Mouse (Mus musculus): ENCODE results near the gene Rps8. TPM values are rescaled to one million over a fixed set of nuclear protein-coding genes. Genes with fewer than 3 reads are reported as not detected.

The Rps8 gene
- total RNA-seq, 1 experiment from 2014 or later, result 1,886 TPM

GRCm38 (mm10) chr4:117126675-117127290 lies 29.3 kb downstream of the Rps8 start, which contains the start of gene Tctex1d4:
Tctex1d4 (plus strand) TSS chr4:117126794.
- ATAC-seq (replicated peaks; ENCODE audit: low read depth, poor library complexity, severe bottlenecking), result peak; percentile 11; the same call in 1 of the 2 replicates

- peak; percentile 45 for ATAC-seq (replicated peaks; ENCODE audit: low read depth, poor library complexity, severe bottlenecking)
Measured at GRCm38 (mm10) chr4:117125910-117126674, 30.0 kb downstream of the Rps8 start.

- no peak for ATAC-seq (replicated peaks; ENCODE audit: low read depth, poor library complexity, severe bottlenecking)
Measured at GRCm38 (mm10) chr4:117125348-117125909, 30.6 kb downstream of the Rps8 start, which contains the start of gene Btbd19. Btbd19 (minus strand) TSS chr4:117125725.

- ATAC-seq (replicated peaks; ENCODE audit: low read depth, poor library complexity, severe bottlenecking), result peak; percentile 31
Measured at GRCm38 (mm10) chr4:117124518-117125347, 31.3 kb downstream of the Rps8 start.

- no peak for ATAC-seq (replicated peaks; ENCODE audit: low read depth, poor library complexity, severe bottlenecking)
Measured at GRCm38 (mm10) chr4:117124218-117124517, 31.9 kb downstream of the Rps8 start.

GRCm38 (mm10) chr4:117123546-117124217 lies 32.4 kb downstream of the Rps8 start:
- no peak for ATAC-seq (replicated peaks; ENCODE audit: low read depth, poor library complexity, severe bottlenecking)

GRCm38 (mm10) chr4:117122209-117122608 lies 33.8 kb downstream of the Rps8 start:
- no peak for ATAC-seq (replicated peaks; ENCODE audit: low read depth, poor library complexity, severe bottlenecking)

- ATAC-seq (replicated peaks; ENCODE audit: low read depth, poor library complexity, severe bottlenecking), result peak; percentile 67
Measured at GRCm38 (mm10) chr4:117120445-117121414, 35.3 kb downstream of the Rps8 start.

GRCm38 (mm10) chr4:117120052-117120444 lies 36.0 kb downstream of the Rps8 start:
- no peak for ATAC-seq (replicated peaks; ENCODE audit: low read depth, poor library complexity, severe bottlenecking)

- ATAC-seq (replicated peaks; ENCODE audit: low read depth, poor library complexity, severe bottlenecking), result no peak
Measured at GRCm38 (mm10) chr4:117119636-117120035, 36.4 kb downstream of the Rps8 start.

GRCm38 (mm10) chr4:117117931-117118330 lies 38.1 kb downstream of the Rps8 start:
- no peak for ATAC-seq (replicated peaks; ENCODE audit: low read depth, poor library complexity, severe bottlenecking)

GRCm38 (mm10) chr4:117115592-117115991 lies 40.5 kb downstream of the Rps8 start:
- no peak for ATAC-seq (replicated peaks; ENCODE audit: low read depth, poor library complexity, severe bottlenecking)

- no peak for ATAC-seq (replicated peaks; ENCODE audit: low read depth, poor library complexity, severe bottlenecking)
Measured at GRCm38 (mm10) chr4:117113237-117113636, 42.8 kb downstream of the Rps8 start.

- no peak for ATAC-seq (replicated peaks; ENCODE audit: low read depth, poor library complexity, severe bottlenecking)
Measured at GRCm38 (mm10) chr4:117110985-117111384, 45.1 kb downstream of the Rps8 start.

GRCm38 (mm10) chr4:117110249-117110648 lies 45.8 kb downstream of the Rps8 start:
- no peak for ATAC-seq (replicated peaks; ENCODE audit: low read depth, poor library complexity, severe bottlenecking)

- no peak for ATAC-seq (replicated peaks; ENCODE audit: low read depth, poor library complexity, severe bottlenecking)
Measured at GRCm38 (mm10) chr4:117109330-117109729, 46.7 kb downstream of the Rps8 start.

GRCm38 (mm10) chr4:117108524-117108849 lies 47.6 kb downstream of the Rps8 start:
- no peak for ATAC-seq (replicated peaks; ENCODE audit: low read depth, poor library complexity, severe bottlenecking)

- ATAC-seq (replicated peaks; ENCODE audit: low read depth, poor library complexity, severe bottlenecking), result no peak
Measured at GRCm38 (mm10) chr4:117107813-117108523, 48.1 kb downstream of the Rps8 start.

All from common myeloid progenitor, adult 5-6 weeks (primary cell).